Mouse (Mus musculus) spleen, adult 18-20 months (tissue): ENCODE data around the gene Tedc2.

Source experiments
- DNase-seq, 2 experiments: peaks; one replicate each; pipeline ENCODE4 v3.0.0; 2022; ENCODE audit warnings: mixed read lengths in 2 of 2

Tedc2 gene

GRCm38 (mm10) chr17:24220435-24221411, at the start of gene Tedc2:
Gene Tedc2 (minus strand): TSS chr17:24220851.
- DNase-seq = peak; percentile 85 to 92

GRCm38 (mm10) chr17:24267133-24267532, 46.5 kb upstream of the Tedc2 start:
- DNase-seq = no peak

- DNase-seq = no peak
Measured at GRCm38 (mm10) chr17:24264766-24265165, 44.1 kb upstream of the Tedc2 start.

GRCm38 (mm10) chr17:24260516-24260915, 39.9 kb upstream of the Tedc2 start:
- no peak for DNase-seq

- DNase-seq = no peak
Measured at GRCm38 (mm10) chr17:24259702-24260101, 39.1 kb upstream of the Tedc2 start.

GRCm38 (mm10) chr17:24258981-24259380, 38.3 kb upstream of the Tedc2 start:
- no peak for DNase-seq

- no peak for DNase-seq
Measured at GRCm38 (mm10) chr17:24252329-24252728, 31.7 kb upstream of the Tedc2 start.

GRCm38 (mm10) chr17:24251320-24252069, 30.8 kb upstream of the Tedc2 start, which contains the start of gene Ccnf:
Gene Ccnf (minus strand): TSS chr17:24251484.
- peak; percentile 93 for DNase-seq

GRCm38 (mm10) chr17:24250988-24251319, 30.3 kb upstream of the Tedc2 start:
- no peak for DNase-seq

GRCm38 (mm10) chr17:24248641-24249040, 28.0 kb upstream of the Tedc2 start:
- no peak for DNase-seq

GRCm38 (mm10) chr17:24244061-24244460, 23.4 kb upstream of the Tedc2 start:
- no peak for DNase-seq

GRCm38 (mm10) chr17:24243311-24243969, 22.8 kb upstream of the Tedc2 start:
- DNase-seq = peak in 1 of 2 experiments; percentile 34

GRCm38 (mm10) chr17:24236921-24237320, 16.3 kb upstream of the Tedc2 start:
- no peak for DNase-seq

- no peak for DNase-seq
Measured at GRCm38 (mm10) chr17:24236479-24236878, 15.8 kb upstream of the Tedc2 start.

- no peak for DNase-seq
Measured at GRCm38 (mm10) chr17:24227941-24228340, 7.3 kb upstream of the Tedc2 start.

GRCm38 (mm10) chr17:24226721-24227120, 6.1 kb upstream of the Tedc2 start:
- no peak for DNase-seq

- DNase-seq = no peak
Measured at GRCm38 (mm10) chr17:24225851-24226250, 5.2 kb upstream of the Tedc2 start.

GRCm38 (mm10) chr17:24224741-24225140, 4.1 kb upstream of the Tedc2 start:
- DNase-seq = no peak

GRCm38 (mm10) chr17:24223513-24223912, 2.9 kb upstream of the Tedc2 start:
- DNase-seq = no peak

GRCm38 (mm10) chr17:24222653-24223052, 2.0 kb upstream of the Tedc2 start:
- DNase-seq = no peak

- no peak for DNase-seq
Measured at GRCm38 (mm10) chr17:24216836-24217235, 3.8 kb downstream of the Tedc2 start.

- no peak for DNase-seq
Measured at GRCm38 (mm10) chr17:24213186-24213585, 7.5 kb downstream of the Tedc2 start.

GRCm38 (mm10) chr17:24212441-24213018, 8.1 kb downstream of the Tedc2 start:
- no peak for DNase-seq
